Mouse (Mus musculus) ES-Bruce4 (cell line): ENCODE measurements around the gene Gm10447.

Source experiments
- CTCF ChIP-seq: IDR thresholded peaks from one replicate; pipeline ENCODE4 v1.8.1; 2011; ENCODE audit warnings: low read depth, low read length
- EP300 ChIP-seq: IDR thresholded peaks from 2 replicates; pipeline ENCODE4 v1.6.1; 2011; ENCODE audit warnings: low read depth, low read length; ENCODE audit not compliant: insufficient read depth
- POLR2A ChIP-seq: IDR thresholded peaks from one replicate; pipeline ENCODE4 v1.8.1; 2011; ENCODE audit warnings: low read length; ENCODE audit not compliant: insufficient read depth

GRCm38 (mm10) chr11:53469294-53469967, 12.5 kb upstream of the Gm10447 start:
- TF ChIP-seq CTCF (no peak), POLR2A (no peak), EP300 (no peak)
